Mouse (Mus musculus) heart, embryonic 13.5 days (tissue): ENCODE measurements at regions not wholly inside any gene's neighbourhood (a gene's known extent, or its start where the extent isn't known, plus 50 kb on each side); places are given as distances from the start of the nearest gene placed in this dataset.
"Not testable (repeated sequence)": the region's sequence is repeated elsewhere in the genome, so short reads cannot be mapped to it uniquely, and the experiment has no call there.

Experiments
- ATAC-seq: fragments of 200-750 bp; cut with Nextera tagmentation; 2 replicates; pipeline ENCODE4 v1.8.0; 2017; ENCODE audit warnings: moderate TSS enrichment; ENCODE audit not compliant: insufficient number of reproducible peaks, low FRiP score, low TSS enrichment; ENCODE audit errors: extremely low read depth
- H3K27ac ChIP-seq: fragments of 300-500 bp; sonication (generic); replicated peaks from 2 replicates; pipeline ENCODE4 v1.5.1; 2015; ENCODE audit warnings: moderate library complexity, mild to moderate bottlenecking, inconsistent platforms
- H3K27me3 ChIP-seq: fragments of 300-500 bp; sonication (generic); replicated peaks from 2 replicates; pipeline ENCODE4 v1.6.1; 2015; ENCODE audit warnings: mild to moderate bottlenecking, inconsistent platforms
- H3K36me3 ChIP-seq: fragments of 300-500 bp; sonication (generic); 2 replicates; pipeline ENCODE4 v1.6.1; 2015; ENCODE audit warnings: mild to moderate bottlenecking, inconsistent platforms
- H3K4me1 ChIP-seq: fragments of 300-500 bp; sonication (generic); 2 replicates; pipeline ENCODE4 v1.6.1; 2015; ENCODE audit warnings: inconsistent platforms
- H3K4me2 ChIP-seq: fragments of 300-500 bp; sonication (generic); 2 replicates; pipeline ENCODE4 v1.6.1; 2015; ENCODE audit warnings: inconsistent platforms, mild to moderate bottlenecking, moderate library complexity
- H3K4me3 ChIP-seq: fragments of 300-500 bp; sonication (generic); 2 replicates; pipeline ENCODE4 v1.5.1; 2015; ENCODE audit warnings: moderate library complexity, mild to moderate bottlenecking, inconsistent platforms
- H3K9ac ChIP-seq: fragments of 300-500 bp; sonication (generic); 2 replicates; pipeline ENCODE4 v1.6.1; 2015; ENCODE audit warnings: inconsistent platforms, mild to moderate bottlenecking, moderate library complexity
- H3K9me3 ChIP-seq: fragments of 300-500 bp; sonication (generic); 2 replicates; pipeline ENCODE4 v1.6.1; 2016; ENCODE audit warnings: inconsistent platforms
- WGBS: fragments of 180-500 bp; shearing (Covaris S2); methylation state at CpG from one replicate; pipeline ENCODE4 v1.1.7; 2015; ENCODE audit warnings: mixed read lengths; 5-methylcytosine and 5-hydroxymethylcytosine counted together

DNA sequence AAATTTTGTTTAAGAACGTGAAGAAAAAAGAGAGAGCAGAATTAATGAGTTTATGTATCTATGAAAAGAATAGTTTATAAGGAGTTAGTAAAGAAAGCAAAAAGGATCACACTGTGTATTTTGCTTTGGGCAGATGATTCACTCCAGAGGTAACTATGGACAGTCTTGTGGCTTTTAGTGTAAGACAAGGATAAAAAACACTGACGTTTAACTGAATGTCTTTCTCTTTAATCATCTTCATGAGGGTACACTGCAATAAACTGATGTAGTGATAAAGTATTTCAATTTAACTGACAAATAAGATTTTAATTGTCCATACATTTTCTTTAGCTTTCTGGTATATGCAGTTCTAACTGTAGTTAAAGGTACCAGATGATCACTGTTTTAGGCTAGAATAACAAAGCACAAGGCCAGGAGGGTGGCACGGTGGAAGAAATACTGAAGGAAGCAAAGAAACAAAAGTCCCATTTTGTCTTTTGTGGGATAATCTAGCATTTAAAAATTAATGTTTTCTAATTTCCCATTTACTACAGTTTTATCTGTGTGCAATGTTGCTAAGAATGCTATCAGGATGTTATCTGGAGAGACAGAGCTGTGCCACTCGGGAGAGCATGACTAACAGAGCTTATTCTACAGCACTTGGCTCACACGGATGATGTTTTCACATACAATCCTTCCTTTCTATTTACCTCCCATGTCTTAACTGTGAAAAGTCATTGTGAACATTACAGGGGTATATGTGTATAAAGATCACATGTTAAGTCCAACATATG, 232.4 kb upstream of the Tusc1 start:
- H3K27me3 ChIP-seq = no peaks in the 10 kb centered on the region
- no peak overlapping the region for H3K4me2 ChIP-seq
- no peaks in the 10 kb centered on the region for H3K36me3 ChIP-seq
- H3K4me1 ChIP-seq = no peaks in the 10 kb centered on the region
- no peak overlapping the region for H3K4me3 ChIP-seq
- H3K9ac ChIP-seq = no peak overlapping the region
- H3K27ac ChIP-seq = no peak overlapping the region
- WGBS = 61% methylated on average over 5 of the region's 5 CpGs
- no peaks in the 10 kb centered on the region for H3K9me3 ChIP-seq
- no peak for ATAC-seq

DNA sequence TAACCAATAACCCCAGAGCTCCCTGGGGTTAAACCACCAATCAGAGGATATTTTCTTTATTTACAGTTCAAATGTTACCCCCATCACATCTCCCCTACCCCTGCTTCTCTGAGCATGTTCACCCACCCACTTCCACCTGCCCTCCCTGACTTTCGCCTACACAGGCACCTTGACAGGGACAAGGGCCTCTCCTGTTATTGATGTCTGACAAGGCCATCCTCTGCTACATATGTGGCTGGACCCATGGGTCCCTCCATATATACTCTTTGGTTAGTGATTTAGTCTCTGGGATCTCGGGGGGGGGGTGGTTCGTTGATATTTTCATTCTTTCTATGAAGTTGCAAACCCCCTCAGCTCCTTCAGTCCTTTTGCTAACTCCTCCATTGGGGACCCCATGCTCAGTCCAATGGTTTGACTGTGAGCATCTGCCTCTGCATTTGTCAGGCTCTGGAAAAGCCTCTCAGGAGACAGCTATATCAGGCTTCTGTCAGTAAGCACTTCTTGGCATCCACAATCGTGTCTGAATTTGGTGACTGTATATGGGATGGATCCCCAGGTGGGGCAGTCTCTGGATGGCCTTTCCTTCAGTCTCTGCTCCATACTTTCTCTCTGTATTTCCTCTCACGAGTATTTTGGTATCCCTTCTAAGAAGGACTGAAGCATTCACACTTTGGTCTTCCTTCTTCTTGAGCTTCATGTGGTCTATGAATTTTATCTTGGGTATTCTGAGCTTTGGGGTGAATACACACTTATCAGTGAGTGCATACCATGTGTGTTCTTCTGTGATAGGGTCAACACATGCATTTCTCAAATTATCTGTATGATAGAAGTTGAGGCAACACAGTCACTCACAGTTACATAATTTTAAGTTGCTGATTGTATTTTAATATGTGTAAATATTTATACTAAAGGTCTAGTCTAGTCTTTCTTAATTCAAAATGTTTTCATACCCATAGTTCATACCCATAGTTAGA, 220.8 kb upstream of the Tusc1 start:
- no peak for ATAC-seq
- Histone ChIP-seq H3K36me3 (no peaks in the 10 kb centered on the region), H3K27ac (no peak overlapping the region), H3K9me3 (no peaks in the 10 kb centered on the region), H3K4me1 (no peaks in the 10 kb centered on the region), H3K9ac (no peak overlapping the region), H3K4me2 (no peak overlapping the region), H3K4me3 (no peak overlapping the region), H3K27me3 (no peaks in the 10 kb centered on the region)
- 71% methylated on average over 5 of the region's 5 CpGs for WGBS

DNA sequence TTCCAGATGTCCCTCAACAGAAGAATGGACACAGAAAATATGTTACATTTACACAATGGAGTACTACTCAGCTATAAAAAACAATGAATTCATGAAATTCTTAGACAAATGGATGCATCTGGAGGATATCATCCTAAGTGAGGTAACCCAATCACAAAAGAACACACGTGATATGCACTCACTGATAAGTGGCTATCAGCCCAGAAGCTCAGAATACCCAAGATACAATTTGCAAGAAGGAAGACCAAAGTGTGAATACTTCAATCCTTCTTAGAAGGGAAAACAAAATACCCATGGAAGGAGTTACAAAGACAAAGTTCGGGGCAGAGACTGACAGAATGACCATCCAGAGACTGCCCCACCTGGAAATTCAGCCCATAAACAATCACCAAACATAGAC, 219.9 kb upstream of the Tusc1 start:
- not testable (repeated sequence) for H3K4me2 ChIP-seq, H3K9me3 ChIP-seq, H3K27me3 ChIP-seq, H3K4me1 ChIP-seq, H3K27ac ChIP-seq, H3K36me3 ChIP-seq, H3K9ac ChIP-seq, H3K4me3 ChIP-seq, ATAC-seq
- 57% methylated on average over 2 of the region's 2 CpGs for WGBS

DNA sequence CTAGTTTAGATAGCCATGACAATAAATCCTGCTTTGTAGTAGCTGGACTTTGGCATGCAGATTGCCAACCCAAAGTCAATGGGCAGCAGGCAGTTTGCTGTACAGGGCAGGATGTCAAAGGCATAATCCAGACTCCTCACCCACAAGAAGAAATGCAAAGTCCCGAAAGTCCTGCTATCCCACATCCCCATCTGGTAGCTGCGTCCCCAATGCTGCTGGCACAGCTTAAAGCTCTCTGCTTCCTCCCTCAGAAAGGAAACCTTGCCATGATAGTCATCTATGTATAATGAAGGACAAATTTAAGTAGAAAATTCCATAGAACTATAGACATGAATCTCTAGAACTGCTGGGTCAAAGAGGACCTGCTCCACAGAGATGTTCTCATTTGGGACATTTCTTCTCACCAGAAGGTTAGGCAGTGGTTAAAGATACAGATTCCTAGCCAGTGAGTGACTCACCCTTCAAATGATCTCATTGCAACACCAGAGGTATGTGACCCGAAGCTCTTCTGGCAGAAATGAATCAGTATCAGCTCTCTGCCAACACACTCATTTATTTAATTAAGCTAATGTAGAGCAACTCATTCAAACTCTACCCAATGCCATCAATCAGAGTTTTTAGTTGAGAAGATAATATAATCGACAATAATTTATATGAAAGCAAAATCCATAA, 217.3 kb upstream of the Tusc1 start:
- WGBS = 65% methylated on average over 4 of the region's 4 CpGs
- H3K9ac ChIP-seq = no peak overlapping the region
- ATAC-seq = no peak

DNA sequence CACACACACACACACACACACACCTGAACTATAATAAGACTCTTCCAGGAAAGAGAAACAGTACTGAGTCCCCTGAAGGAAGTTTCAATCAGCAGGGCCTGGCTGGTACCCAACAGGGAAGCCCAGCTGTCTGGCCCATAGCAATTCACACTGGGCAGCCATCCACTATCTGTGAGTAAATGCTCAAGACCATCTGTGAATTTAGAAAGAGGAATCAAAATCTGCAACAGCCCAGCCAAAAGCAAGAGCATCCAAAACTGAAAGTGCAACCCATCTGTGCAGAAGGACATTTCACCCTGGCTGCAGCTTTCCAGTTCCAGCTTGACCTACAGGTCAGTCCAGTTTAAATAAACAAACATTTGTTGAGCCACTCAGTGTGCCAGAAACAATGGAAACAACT, 215.8 kb upstream of the Tusc1 start:
- ATAC-seq = no peak
- no peaks in the 10 kb centered on the region for H3K36me3 ChIP-seq

More for the DNA sequence above, 217.3 kb upstream of the Tusc1 start:
- H3K4me2 ChIP-seq = no peak overlapping the region
- no peaks in the 10 kb centered on the region for H3K9me3 ChIP-seq
- no peak overlapping the region for H3K27ac ChIP-seq
- H3K27me3 ChIP-seq = no peaks in the 10 kb centered on the region
- H3K36me3 ChIP-seq = no peaks in the 10 kb centered on the region
- no peaks in the 10 kb centered on the region for H3K4me1 ChIP-seq
- H3K4me3 ChIP-seq = no peak overlapping the region

DNA sequence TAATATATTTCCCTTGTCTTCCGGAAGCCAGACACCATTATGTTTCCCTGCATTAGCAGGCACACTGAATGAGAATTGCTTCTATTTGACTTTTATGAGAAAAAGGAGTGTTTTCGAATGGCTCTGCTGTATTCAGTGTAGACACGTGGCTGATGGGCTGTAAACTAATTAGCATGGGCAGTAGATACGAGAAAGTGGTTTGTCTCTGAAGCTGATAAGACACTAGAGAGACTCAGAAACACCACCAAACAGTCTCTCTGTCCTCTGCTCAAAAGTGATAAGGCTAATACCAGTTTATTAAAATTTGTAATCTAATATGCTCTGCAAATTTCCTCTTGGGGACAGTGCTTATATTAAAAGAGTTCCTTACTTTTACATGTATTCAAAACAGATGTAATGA, 205.3 kb upstream of the Tusc1 start:
- no peak overlapping the region for H3K4me2 ChIP-seq
- no peak overlapping the region for H3K27ac ChIP-seq
- H3K36me3 ChIP-seq = no peaks in the 10 kb centered on the region
- no peak overlapping the region for H3K4me3 ChIP-seq
- WGBS = 54% methylated on average over 4 of the region's 4 CpGs
- H3K9me3 ChIP-seq = no peaks in the 10 kb centered on the region
- no peaks in the 10 kb centered on the region for H3K4me1 ChIP-seq
- H3K27me3 ChIP-seq = no peaks in the 10 kb centered on the region
- no peak overlapping the region for H3K9ac ChIP-seq
- no peak for ATAC-seq

More for the DNA sequence above, 215.8 kb upstream of the Tusc1 start:
- Histone ChIP-seq H3K27ac (no peak overlapping the region), H3K4me2 (no peak overlapping the region), H3K27me3 (no peaks in the 10 kb centered on the region), H3K4me1 (no peaks in the 10 kb centered on the region), H3K4me3 (no peak overlapping the region), H3K9me3 (no peaks in the 10 kb centered on the region), H3K9ac (no peak overlapping the region)

DNA sequence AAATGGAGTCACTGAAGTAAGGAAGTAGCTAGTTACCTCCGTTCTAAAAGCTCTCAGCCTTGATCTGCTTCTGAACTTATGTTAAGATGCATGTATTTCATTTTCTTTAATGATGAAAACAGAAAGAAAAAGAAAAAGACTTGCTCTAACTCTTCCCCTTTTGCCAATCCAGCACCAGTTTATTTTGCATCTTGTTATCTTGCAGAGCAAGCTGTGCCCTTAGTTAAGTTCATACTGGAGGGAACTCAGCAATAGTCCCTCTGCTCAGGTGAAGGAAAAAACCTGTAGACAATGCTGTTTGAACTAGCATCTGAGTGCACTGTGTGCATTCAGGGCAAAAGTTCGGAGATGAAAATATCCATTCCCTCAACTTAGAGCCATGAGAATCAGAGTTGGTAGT, 192.1 kb upstream of the Tusc1 start:
- Histone ChIP-seq H3K36me3 (no peaks in the 10 kb centered on the region), H3K27ac (no peak overlapping the region), H3K9ac (no peak overlapping the region), H3K4me3 (no peak overlapping the region), H3K4me1 (no peaks in the 10 kb centered on the region), H3K9me3 (no peaks in the 10 kb centered on the region), H3K27me3 (no peaks in the 10 kb centered on the region), H3K4me2 (no peak overlapping the region)
- 71% methylated on average over 2 of the region's 2 CpGs for WGBS
- no peak for ATAC-seq

DNA sequence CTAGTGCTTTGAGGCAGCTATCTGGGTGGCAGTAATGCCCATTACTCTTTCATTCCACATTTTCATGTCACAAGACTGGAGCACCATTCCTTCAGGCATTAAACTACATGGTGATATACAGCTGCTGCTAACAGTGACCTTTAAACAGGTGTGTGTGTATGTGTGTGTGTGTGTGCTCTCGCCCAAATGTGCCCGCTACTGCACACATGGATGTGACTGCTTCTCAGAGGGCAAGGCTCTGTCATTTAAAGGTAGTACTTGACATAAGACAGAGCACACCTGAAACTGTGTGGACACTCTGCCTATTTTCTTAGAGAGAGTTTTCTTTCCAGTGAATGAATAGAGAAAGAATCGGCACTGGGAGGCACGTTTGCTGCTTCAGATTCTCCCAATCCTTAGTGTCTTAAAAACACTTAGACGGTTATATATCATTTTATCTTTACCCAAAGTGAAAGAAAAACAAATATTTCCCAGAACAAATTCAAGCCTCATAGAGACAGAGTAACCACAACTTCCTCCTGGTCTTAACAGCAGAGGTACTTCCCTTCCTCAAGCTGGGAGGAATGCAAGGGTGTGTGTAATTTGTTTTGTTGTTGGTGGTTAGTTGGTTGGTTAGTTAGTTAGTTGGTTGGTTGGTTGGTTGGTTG, 185.3 kb upstream of the Tusc1 start:
- H3K9me3 ChIP-seq = no peaks in the 10 kb centered on the region
- no peaks in the 10 kb centered on the region for H3K4me1 ChIP-seq
- no peak for ATAC-seq
- 67% methylated on average over 5 of the region's 5 CpGs for WGBS
- no peak overlapping the region for H3K4me3 ChIP-seq
- no peaks in the 10 kb centered on the region for H3K27me3 ChIP-seq
- H3K36me3 ChIP-seq = no peaks in the 10 kb centered on the region
- no peak overlapping the region for H3K4me2 ChIP-seq
- H3K9ac ChIP-seq = no peak overlapping the region
- no peak overlapping the region for H3K27ac ChIP-seq

DNA sequence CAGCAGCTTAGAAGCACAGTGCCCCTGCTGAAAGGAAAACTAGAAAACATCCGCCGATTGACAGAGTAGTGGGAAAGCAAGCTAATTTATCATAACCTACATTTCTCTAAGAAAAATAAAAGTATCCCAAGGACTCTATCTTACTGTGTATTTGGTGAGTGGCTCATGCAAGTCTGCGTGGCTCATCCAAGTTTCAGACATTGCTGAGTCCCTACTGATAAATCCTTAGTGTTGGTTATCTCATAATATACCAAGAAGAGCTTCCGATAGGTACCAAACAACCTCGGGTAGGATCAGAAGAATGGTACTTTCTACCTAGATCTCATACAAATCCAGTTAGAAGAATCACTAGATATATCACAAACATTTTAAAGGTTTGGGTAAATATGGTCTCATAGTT, 183.6 kb upstream of the Tusc1 start:
- H3K4me1 ChIP-seq = no peaks in the 10 kb centered on the region
- H3K9me3 ChIP-seq = no peaks in the 10 kb centered on the region
- no peak overlapping the region for H3K4me3 ChIP-seq
- H3K36me3 ChIP-seq = no peaks in the 10 kb centered on the region
- WGBS = 76% methylated on average over 5 of the region's 5 CpGs
- H3K9ac ChIP-seq = no peak overlapping the region
- H3K27ac ChIP-seq = no peak overlapping the region
- ATAC-seq = no peak
- no peaks in the 10 kb centered on the region for H3K27me3 ChIP-seq
- H3K4me2 ChIP-seq = no peak overlapping the region

DNA sequence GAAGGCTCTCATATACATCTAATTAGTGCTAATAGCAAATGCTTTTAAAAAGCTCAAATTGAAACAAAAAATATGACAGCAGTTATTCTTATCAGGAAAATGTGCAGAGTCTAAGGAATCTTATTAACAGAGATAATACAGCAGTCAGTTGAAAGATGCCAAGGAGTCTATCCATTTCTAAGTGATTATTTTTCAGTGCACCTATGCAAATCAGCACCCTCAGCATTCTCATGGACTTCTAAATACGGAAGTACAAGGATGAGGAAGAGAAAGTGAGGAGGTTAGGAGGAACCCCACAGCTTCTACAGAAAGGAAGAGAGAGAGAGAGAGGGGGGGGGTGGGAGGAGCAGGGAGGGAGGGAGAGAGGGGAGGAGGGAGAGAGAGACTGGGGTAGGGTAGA, 175.5 kb upstream of the Tusc1 start:
- no peaks in the 10 kb centered on the region for H3K27me3 ChIP-seq
- no peaks in the 10 kb centered on the region for H3K9me3 ChIP-seq
- no peaks in the 10 kb centered on the region for H3K36me3 ChIP-seq
- WGBS = 4% methylated on average over 1 of the region's 1 CpGs
- no peak overlapping the region for H3K4me3 ChIP-seq
- no peak overlapping the region for H3K9ac ChIP-seq
- H3K27ac ChIP-seq = no peak overlapping the region
- no peaks in the 10 kb centered on the region for H3K4me1 ChIP-seq
- no peak overlapping the region for H3K4me2 ChIP-seq
- no peak for ATAC-seq

DNA sequence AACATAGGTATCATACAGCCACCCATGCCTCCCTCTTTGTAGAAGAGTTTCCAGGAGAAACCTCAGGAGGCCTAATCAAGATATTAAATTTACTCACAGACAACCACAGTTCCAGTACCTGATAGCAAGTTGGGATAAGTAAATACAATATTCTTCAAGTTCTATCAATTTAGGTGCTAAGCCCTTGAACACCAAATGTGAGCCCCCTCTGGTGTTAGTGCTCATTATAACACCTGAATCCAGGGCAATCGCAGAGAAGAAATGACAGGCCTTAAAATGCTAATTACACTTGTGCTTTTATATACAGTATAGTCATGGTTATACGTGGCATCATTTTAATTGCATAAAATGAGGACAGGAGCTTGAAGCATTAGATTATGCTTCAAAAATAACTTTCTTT, 161.6 kb upstream of the Tusc1 start:
- no peak for ATAC-seq
- WGBS = 67% methylated on average over 2 of the region's 2 CpGs
- Histone ChIP-seq H3K27me3 (no peaks in the 10 kb centered on the region), H3K4me2 (no peak overlapping the region), H3K4me1 (no peaks in the 10 kb centered on the region), H3K27ac (no peak overlapping the region), H3K9me3 (no peaks in the 10 kb centered on the region), H3K9ac (no peak overlapping the region), H3K36me3 (no peaks in the 10 kb centered on the region), H3K4me3 (no peak overlapping the region)
